Mouse (Mus musculus) right cerebral cortex, adult 18-20 months (tissue): ENCODE measurements around the gene Gmeb2.

Source experiments
- DNase-seq: peaks from one replicate; pipeline ENCODE4 v3.0.0; 2022; ENCODE audit warnings: mixed read lengths

Gene Gmeb2

GRCm38 (mm10) chr2:181273829-181274228 lies 14.0 kb downstream of the Gmeb2 start:
- no peak for DNase-seq

- DNase-seq, result no peak
These were observed 15.7 kb downstream of the Gmeb2 start for GRCm38 (mm10) chr2:181272092-181272491.

- no peak for DNase-seq
These were observed 21.0 kb downstream of the Gmeb2 start for GRCm38 (mm10) chr2:181266839-181267238.

DNA sequence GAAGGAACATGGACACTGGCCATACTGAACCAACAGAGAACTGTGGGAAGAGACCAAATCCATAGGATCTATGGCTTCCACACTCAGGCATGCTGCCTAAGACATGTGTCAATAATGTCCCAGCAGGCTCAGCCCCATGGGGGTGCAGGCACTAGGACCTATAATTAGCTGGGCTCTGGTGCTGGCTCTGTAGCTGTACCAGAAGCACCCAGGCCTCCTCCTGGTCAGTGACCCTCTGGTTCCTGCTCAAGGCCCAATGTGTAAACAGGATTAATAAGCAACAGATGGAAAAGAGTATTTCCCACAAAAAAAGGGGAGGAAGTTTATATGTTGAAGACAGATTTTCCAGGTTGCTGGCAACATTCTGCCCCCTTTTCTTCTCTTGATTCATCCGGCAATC lies 34.6 kb downstream of the Gmeb2 start:
- DNase-seq, result no peak

DNA sequence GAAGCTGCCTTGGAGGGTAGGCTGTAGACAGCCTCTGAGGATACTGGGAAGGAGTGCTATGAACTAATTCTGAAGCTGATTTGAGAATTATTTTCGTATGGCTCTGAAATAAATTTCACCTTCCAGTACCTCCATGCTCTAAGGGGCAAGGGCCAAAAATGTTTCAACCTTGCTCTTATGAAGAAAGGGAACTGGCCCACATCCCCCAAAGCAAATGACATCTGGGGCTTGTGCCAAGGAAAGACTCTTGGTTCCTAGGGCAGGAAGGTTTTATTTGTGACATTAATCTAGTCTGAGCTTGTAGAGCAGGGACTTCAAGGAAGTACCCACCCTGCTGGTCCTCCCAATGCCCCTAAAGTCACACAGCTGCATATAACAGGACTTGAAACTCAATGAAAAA lies 36.0 kb downstream of the Gmeb2 start:
- DNase-seq, result no peak

GRCm38 (mm10) chr2:181249217-181249616 lies 38.6 kb downstream of the Gmeb2 start:
- DNase-seq, result no peak

GRCm38 (mm10) chr2:181245031-181245430 lies 42.8 kb downstream of the Gmeb2 start:
- DNase-seq, result no peak

DNA sequence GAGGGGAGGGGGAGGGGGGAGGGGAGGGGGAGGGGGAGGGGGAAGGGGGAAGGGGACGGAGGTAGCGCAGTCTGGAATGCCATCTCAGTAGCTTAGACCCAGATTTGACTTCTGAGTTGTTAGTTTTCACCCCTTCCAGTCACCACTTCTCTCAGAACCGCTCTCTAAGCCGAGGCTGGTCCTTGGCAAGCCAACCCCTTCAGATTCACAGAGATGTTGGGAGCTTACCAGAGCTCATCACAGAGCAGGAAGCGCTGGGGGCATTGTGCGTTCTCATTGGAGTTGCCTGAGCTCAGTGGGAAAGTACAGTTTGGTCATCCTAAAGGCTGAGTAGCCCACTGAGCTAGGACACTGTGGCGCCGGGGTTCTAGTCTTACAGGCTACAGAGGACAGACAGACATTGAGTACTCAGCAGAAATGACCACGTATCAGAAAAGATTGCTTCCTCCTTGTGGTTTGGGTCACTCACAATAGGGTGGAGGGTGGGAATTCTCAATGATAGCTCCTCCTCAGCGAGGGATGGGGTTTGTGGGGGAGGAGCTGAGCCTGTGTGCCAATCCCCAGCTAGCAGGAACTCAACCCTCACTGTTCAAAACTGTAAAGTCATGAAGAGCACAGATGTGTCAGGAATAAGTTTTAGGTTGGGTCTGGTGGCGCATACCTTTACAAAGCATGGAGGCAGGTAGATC lies 44.0 kb downstream of the Gmeb2 start:
- no peak for DNase-seq

DNA sequence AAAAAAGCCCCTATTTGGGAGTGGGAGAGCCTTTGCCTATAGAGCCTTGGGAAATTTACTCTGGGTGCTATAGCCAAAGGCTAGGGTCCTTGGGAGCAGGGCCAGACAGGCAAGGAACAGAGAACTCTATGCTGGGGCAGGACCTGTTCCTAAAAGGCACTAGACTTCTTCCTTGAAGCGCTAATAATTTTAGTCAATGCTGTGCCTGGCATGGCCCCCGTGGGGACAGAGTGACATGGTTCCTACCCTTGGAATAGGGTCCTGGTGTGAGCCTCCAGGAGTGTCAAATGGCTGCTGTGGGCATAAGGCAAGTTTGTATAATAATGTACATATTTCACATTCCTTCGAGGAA lies 45.5 kb downstream of the Gmeb2 start:
- DNase-seq, result no peak

GRCm38 (mm10) chr2:181241602-181242313 lies 46.1 kb downstream of the Gmeb2 start, which contains the start of gene Helz2:
Gene Helz2 (minus strand): TSS chr2:181242027.
- no peak for DNase-seq

DNA sequence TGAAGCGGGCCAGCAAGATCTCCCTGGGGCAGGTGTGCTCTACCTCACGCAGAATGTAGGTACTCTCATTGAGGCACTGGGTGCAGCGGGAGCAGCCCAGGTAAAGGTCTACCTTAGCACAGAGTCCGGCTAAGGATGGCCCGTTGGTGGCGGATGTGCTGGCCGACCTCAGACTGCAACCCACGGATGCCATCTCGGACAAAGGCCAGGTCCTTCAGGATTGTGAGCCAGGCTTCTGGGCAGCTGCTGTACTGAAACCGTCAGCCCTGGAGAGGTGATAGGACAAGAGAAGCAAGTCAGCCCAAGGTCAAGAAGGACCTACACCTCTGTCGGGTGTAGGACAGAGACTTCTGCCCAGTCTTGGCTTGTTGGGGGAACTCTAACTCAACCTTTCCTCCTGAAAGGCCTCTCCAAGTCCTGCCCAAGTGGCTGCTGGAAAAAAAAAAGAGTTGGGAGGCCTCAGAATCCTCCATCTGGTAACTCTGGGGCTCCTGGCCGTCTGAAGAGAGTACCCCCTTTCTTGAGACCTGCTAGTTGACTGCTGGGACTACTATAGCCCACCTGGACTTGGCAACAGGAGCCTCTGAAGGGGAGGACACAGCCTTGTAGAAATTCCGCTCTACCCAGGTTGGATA lies 46.9 kb downstream of the Gmeb2 start:
- no peak for DNase-seq

DNA sequence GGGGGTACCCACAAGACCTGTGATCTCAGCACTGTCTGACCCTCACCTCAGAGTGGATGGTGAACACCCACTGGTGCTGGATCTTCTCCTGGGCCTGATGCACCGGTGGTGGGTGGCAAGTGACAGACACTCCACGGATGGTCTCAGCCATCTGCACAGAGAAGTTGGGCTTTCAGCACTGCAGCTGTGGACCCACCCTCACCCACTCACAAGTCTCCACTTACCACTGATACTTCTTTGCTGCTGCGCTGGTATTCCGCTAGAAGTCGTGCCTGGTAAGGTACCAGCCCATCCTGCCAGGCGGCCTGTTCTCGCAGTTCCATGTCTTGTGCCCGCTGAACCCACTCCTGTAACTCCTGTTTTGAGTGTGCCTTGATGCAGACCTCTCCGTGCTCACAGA lies 48.6 kb downstream of the Gmeb2 start:
- DNase-seq, result no peak

GRCm38 (mm10) chr2:181238861-181239260 lies 49.0 kb downstream of the Gmeb2 start:
- no peak for DNase-seq

DNA sequence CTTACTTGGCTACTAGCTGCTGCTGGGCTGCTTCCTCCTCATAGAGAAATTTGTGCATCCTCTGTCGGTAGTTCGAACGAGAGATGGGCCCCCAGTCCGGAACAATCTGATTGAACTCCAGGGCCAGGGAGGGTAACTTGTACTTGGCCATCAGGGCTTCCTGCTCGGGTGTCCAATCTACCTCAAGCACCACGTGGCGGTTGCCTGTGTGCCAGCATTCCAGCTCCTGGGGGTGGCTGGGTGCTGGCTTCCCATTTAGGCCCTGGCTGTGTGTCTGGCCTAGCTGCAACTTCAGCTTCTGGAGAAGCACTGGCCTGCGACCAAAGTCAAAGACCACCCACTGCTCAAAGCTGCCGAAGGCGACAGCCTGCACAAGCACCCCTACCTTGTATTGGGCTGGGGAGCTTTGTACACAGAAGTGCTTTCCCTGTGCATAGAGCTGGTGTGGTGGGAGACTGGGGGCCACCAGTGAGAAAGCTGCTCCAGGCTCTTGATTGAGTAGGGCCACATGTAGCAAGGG lies 49.7 kb downstream of the Gmeb2 start:
- DNase-seq, result no peak

DNA sequence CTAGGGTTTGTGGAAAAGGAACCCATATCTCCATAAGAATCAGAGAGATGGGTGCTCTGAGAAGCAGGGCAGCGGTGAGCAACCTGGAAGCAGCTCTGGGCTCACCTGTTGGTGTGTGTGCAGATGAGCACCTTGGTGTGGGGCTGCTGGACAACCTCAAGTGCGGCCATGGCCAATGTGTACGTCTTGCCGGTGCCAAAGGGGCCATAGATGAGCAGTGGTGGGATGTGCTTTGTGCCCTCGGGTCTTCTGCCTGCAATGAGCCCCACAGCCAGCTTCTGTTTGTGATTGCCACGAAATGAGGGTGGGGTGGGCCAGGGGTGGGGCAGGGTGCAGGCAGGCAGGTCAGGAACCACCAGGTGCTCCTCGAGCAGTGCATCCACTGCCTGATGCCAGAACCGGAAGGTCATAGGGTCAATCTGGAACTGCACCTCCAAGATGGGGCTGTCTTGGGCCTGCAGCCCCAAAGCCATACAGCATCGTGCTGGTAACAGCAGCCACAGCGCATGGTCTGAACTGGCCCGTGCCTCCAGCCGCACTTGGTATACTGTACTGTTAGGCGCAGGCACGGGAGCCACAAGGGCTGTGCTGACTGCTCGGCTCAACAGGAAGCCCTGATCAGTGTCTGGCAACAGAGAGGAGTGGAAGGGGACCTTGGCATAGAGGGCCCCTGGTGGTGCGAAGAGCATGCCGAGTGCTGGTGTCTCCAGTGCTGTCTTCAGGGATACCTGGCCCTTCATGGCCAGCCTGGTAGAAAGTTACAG lies 50.4 kb downstream of the Gmeb2 start:
- no peak for DNase-seq

DNA sequence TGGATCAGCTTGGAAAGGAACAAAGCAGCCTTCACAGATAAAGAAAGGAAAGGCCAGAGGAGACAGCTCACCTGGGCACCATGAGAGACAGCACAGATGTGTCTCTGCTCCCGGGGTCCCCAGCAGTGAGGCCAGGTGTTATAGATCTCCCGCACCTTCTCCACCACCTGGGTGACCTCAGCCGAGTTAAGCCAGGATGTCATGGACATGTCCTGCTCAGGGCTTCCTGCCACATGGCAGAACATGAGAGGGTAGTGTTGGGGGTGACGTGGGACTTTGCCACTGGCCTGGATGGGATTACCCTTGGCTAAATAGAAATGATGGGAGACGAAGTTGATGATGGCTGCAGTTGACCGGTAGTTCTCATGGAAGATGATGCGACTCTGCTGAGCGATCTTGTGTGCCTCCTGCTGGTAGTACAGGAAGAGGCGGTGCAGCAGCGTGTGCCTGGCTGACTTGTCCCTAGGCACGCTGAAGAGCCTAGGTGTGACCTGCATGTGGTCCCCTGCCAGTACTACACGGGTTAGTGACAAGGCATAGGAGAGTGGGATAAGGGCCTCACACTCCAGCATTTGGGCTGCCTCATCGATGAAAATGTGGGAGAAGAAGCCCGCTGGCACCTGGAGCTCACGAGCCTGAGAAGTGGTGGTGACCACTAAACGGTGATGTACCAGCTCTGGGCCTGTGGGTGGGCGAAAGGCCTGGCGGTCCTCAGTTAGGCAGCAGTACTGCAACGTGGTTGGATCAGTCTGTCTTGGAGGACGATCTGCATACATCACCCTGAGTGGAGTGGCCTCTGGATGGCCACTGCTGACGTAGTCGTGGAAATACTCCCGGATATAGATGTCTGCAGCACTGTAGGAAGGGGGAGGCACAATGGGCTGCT lies 51.9 kb downstream of the Gmeb2 start:
- DNase-seq, result no peak

GRCm38 (mm10) chr2:181234680-181235079 lies 53.2 kb downstream of the Gmeb2 start:
- no peak for DNase-seq

DNA sequence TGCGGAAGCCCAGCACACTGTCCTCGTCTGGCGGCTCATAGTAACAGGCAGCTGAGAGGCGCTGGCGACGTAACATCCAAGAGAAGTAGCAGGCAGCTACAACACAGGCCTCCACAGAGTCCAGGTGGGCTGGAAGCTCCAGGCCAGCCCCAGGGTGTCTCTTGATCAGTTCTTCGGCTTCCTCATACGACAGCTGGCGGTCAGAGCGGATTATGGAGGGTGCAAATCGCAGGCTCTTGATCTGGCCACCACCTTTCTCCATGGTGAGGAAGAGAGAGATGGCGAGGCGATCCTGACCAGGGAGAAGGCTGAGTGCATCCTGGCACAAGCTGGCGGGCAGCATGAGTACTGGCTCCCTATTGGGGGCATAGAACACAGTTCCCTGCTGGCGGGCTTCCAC lies 54.4 kb downstream of the Gmeb2 start:
- no peak for DNase-seq

GRCm38 (mm10) chr2:181231171-181231570 lies 56.7 kb downstream of the Gmeb2 start:
- no peak for DNase-seq

DNA sequence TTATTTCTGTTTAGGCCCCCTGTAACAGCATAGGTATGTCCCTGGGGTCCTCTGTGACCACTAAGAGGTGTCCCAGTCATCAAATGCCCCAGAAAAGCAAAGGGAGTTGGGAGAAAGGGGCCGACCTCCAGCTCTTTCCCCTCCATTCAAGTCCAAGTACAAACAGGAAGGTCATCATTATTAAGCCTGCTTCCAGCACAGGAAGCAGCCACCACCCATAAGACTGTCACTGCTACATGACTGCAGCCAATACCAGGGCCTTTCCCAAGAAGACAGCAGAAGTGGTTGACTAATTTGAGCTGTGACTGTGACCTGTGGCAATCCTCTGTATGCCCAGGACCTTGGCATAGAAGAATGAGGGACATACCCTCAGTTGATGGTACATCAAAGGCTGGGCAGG lies 59.5 kb downstream of the Gmeb2 start:
- no peak for DNase-seq

DNA sequence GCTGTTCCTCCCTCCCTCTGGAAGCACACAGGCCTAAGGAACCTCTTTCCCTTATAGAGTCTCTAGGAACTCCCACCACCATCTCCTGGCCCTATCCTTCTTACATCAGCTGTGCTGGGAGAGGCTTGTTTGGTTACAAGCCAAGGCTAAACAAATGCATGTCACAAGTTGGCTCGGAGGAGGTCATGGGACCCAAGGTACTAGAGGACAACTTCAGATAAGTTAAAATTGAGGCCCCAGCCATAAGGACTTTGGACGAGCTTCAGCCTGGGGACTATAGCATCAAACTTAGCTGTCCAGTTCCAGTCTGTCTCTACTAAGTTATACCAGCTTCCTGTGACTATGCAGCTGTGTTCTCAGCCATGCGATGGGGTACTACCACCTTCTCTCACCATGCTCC lies 60.7 kb downstream of the Gmeb2 start:
- DNase-seq, result no peak

DNA sequence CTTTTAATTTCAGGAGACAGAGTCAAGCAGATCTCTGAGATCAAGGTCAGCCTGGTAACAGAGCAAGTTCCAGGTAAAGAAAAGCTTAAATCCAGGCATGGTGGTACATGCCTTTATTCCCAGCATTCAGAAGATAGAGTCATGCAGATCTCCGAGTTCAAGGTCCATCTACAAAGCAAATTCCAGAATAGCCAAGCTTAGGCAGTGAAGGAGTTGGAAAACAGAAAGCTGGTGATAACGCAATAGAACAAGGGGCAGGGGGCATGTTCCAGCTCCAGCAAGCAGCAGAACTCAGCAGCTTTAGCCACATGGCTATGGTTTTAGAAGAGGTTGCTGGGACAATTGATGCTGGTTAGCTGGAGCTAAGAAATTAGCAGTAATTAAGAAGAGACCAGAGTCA lies 62.8 kb downstream of the Gmeb2 start:
- no peak for DNase-seq
